In the genomic region with DNA sequence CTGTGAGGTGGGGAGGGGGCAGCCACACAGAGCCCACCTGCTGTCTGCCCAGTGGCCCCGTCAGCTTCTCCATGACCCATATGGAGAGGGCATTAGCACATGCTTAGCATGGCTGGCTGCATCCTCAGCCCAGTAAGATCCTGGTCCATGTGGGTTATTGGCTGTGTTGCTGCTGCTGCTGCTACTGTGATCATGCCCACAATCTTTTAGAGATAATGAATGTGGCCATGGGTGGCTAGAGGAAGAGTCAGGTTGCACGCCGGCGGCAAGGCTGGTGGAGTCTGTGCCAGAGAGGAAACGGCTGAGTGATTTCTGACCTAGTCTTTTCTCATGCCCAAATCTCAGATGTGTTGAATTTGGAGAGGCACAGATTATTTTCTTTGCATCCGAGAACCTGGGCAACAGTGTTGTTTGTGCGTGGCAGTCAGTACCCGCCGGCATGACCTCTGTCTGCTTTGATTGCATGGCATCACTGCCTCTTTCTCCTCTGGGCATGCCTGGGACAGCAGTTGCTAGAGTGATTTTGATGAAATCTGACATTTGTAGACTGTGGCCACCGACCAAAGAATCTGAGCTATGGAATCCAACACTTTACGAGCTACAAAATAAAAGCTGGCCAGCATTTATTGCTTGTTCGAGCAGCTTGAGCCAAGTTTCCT, we compare ENCODE assay signal across 13 mouse cellular contexts. TPM values are rescaled to one million over a fixed set of nuclear protein-coding genes. Genes with fewer than 3 reads are reported as not detected.
DNase-seq lines count a peak whose midpoint lies in the region; ATAC-seq and TF ChIP-seq lines count a peak whose summit lies in the region.
"Had no signal": no experiment of that assay in that cellular context is flagged by ENCODE, and none has a peak within 500 bp of the region (broad histone marks: within the 10 kb centered on the region; RNA-seq: fewer than 3 reads in every experiment).

No protein-coding gene starts in this region.

- no peaks in the 10 kb centered on the region for H3K27me3 ChIP-seq in neural tube, embryonic 14.5 days (ENCODE audit: control insufficient read depth, insufficient read depth, low read length)
- H3K27me3 ChIP-seq: heart, embryonic 15.5 days; liver, embryonic 15.5 days had no signal

- no peaks in the 10 kb centered on the region for H3K9me3 ChIP-seq in neural tube, embryonic 14.5 days (ENCODE audit: control insufficient read depth, low read length)
- H3K9me3 ChIP-seq: heart, embryonic 15.5 days; liver, embryonic 15.5 days had no signal

- H3K36me3 ChIP-seq in neural tube, embryonic 14.5 days (ENCODE audit: control insufficient read depth, insufficient read depth, low read length): no peaks in the 10 kb centered on the region
- H3K36me3 ChIP-seq: heart, embryonic 15.5 days; liver, embryonic 15.5 days had no signal

- no peak overlapping the region for H3K9ac ChIP-seq in neural tube, embryonic 14.5 days (replicated peaks; ENCODE audit: low read depth, low read length)
- H3K9ac ChIP-seq: heart, embryonic 15.5 days; liver, embryonic 15.5 days had no signal

- no peak for TF ChIP-seq POLR2A in embryonic fibroblast, embryonic 13.5 days (IDR thresholded peaks at IDR 0.05; ENCODE audit: low read depth, low read length)

- TF ChIP-seq CTCF in embryonic fibroblast, embryonic 13.5 days (IDR thresholded peaks at IDR 0.05; ENCODE audit: borderline replicate concordance, insufficient read depth, low read length): no peak

- H3K4me3 ChIP-seq in embryonic fibroblast, embryonic 13.5 days (ENCODE audit: insufficient read depth, low read length): no peak overlapping the region
- H3K4me3 ChIP-seq in neural tube, embryonic 14.5 days (ENCODE audit: low read depth, low read length): no peak overlapping the region
- H3K4me3 ChIP-seq: heart, embryonic 15.5 days; liver, embryonic 15.5 days had no signal

- intact Hi-C loops in left cerebral cortex, postnatal 4 days (cut with DNase I): no loop called here

- 59% methylated on average over 12 of the region's 12 CpGs for WGBS in neural tube, embryonic 14.5 days

- no peak overlapping the region for H3K4me2 ChIP-seq in neural tube, embryonic 14.5 days (ENCODE audit: low read depth, low read length)
- H3K4me2 ChIP-seq: heart, embryonic 15.5 days; liver, embryonic 15.5 days had no signal

- H3K4me1 ChIP-seq in embryonic fibroblast, embryonic 13.5 days (ENCODE audit: control insufficient read depth, insufficient read depth, low read length): peaks cover 5% of the 10 kb centered on the region; the same call in 1 of the 2 replicates
- peaks cover 3% of the 10 kb centered on the region; the same call in 1 of the 2 replicates for H3K4me1 ChIP-seq in neural tube, embryonic 14.5 days (ENCODE audit: control insufficient read depth, insufficient read depth, low read length)
- H3K4me1 ChIP-seq: liver, embryonic 15.5 days had no signal

- no peak for ATAC-seq in neural tube, embryonic 14.5 days (ENCODE audit: low read depth)
- ATAC-seq: forebrain, embryonic 16.5 days had no signal

- peak overlapping the region; percentile 31; the same call in 1 of the 2 replicates for H3K27ac ChIP-seq in embryonic fibroblast, embryonic 13.5 days (ENCODE audit: insufficient read depth, low read length)
- 0 out of 2 replicates have a peak overlapping the region, but pooled peaks have one; percentile 10 for H3K27ac ChIP-seq in neural tube, embryonic 14.5 days (ENCODE audit: low read depth, low read length)
- H3K27ac ChIP-seq: heart, embryonic 15.5 days; liver, embryonic 15.5 days had no signal

- peak; percentile 54 for DNase-seq in left cerebral cortex, postnatal 4 days
- DNase-seq in left cerebral cortex, adult 9 months (ENCODE audit: low spot score in 2 of 2): no peak
- peak; percentile 64 for DNase-seq in cerebellum, adult 11-12 months
- no peak for DNase-seq in adrenal gland, adult 2 months
- DNase-seq in layer of hippocampus, postnatal 25 days (ENCODE audit: extremely low spot score in 1 of 2, low spot score in 1 of 2): no peak
- DNase-seq in c-Kit-positive CD71-positive TER-119-positive erythroid progenitor cells, embryonic 14.5 days (ENCODE audit: low spot score): no peak
- DNase-seq: thymus, adult 2 months had no signal

RNA-seq across cellular contexts. Expression of a gene that starts 8.8 kb away (rescaled TPM):
- not detected for total RNA-seq in left cerebral cortex, postnatal 4 days (2021)
- not detected in 2 replicates for polyA plus RNA-seq in embryonic fibroblast, embryonic 13.5 days (2011; ENCODE audit: insufficient read length, low read depth, missing spikeins)
- polyA plus RNA-seq in neural tube, embryonic 14.5 days (2014; fragmentation: Nextera tagmentation; extraction: Ambion mirVana): 0.44 TPM in 1 of 2 replicates, not detected in the other
- total RNA-seq in adrenal gland, adult 2 months (2021): not detected
- not detected in 2 replicates for polyA plus RNA-seq in adrenal gland, adult 2 months (2012; rRNA removed)
- total RNA-seq in layer of hippocampus, postnatal 25 days (2021): not detected
- total RNA-seq: common myeloid progenitor, adult 5-6 weeks had no signal
- polyA plus RNA-seq: forebrain, embryonic 16.5 days; liver, embryonic 15.5 days; thymus, adult 2 months had no signal

Comparison
In these comparisons a context has a peak if more than half of its experiments do, and no peak if none do; other contexts are left out.
1. DNase-seq: peak in left cerebral cortex, postnatal 4 days (single experiment) and cerebellum, adult 11-12 months (single experiment); none in left cerebral cortex, adult 9 months (0 of 2), adrenal gland, adult 2 months (single experiment), layer of hippocampus, postnatal 25 days (0 of 2) and c-Kit-positive CD71-positive TER-119-positive erythroid progenitor cells, embryonic 14.5 days (single experiment).